Mouse (Mus musculus) kidney, adult 2 months (tissue): Measurements from ENCODE around the gene Krt8. TPM values are rescaled to one million over a fixed set of nuclear protein-coding genes. Genes with fewer than 3 reads are reported as not detected.

Experiments used
- DNase-seq: peaks from one replicate; pipeline ENCODE4 v3.0.0; 2021
- H3K27ac ChIP-seq: fragments of 200-500 bp; 2 replicates; pipeline ENCODE4 v1.5.1; 2012; ENCODE audit warnings: low read depth, low read length, control low read depth, inconsistent platforms; ENCODE audit not compliant: insufficient read depth
- H3K27me3 ChIP-seq: fragments of 200-500 bp; replicated peaks from 2 replicates; pipeline ENCODE4 v1.6.1; 2012; ENCODE audit warnings: mild to moderate bottlenecking, moderate library complexity, low read length, inconsistent platforms; ENCODE audit not compliant: control insufficient read depth, insufficient read depth
- H3K36me3 ChIP-seq: fragments of 200-500 bp; 2 replicates; pipeline ENCODE4 v1.6.1; 2012; ENCODE audit warnings: mild to moderate bottlenecking, moderate library complexity, low read length, inconsistent platforms; ENCODE audit not compliant: control insufficient read depth, insufficient read depth
- H3K4me1 ChIP-seq: fragments of 200-500 bp; 2 replicates; pipeline ENCODE4 v1.6.1; 2011; ENCODE audit warnings: low read length; ENCODE audit not compliant: control insufficient read depth, insufficient read depth
- H3K4me3 ChIP-seq: fragments of 200-500 bp; 2 replicates; pipeline ENCODE4 v1.5.1; 2011; ENCODE audit warnings: mild to moderate bottlenecking, low read depth, low read length, control low read depth; ENCODE audit not compliant: insufficient read depth
- CTCF ChIP-seq: fragments of 200-500 bp; conservative IDR thresholded peaks from 2 replicates; pipeline ENCODE4 v1.5.1; 2011; ENCODE audit warnings: low read depth, mild to moderate bottlenecking, control low read depth, low read length, moderate library complexity, mixed read lengths; ENCODE audit not compliant: insufficient read depth, insufficient read length
- POLR2A ChIP-seq: fragments of 200-500 bp; IDR thresholded peaks from one replicate; pipeline ENCODE4 v1.6.1; 2011; ENCODE audit warnings: low read depth, low read length, control low read depth
- WGBS: fragments of 180-500 bp; shearing (Covaris S2); methylation state at CpG from one replicate; pipeline ENCODE4 v1.1.7; 2018; 5-methylcytosine and 5-hydroxymethylcytosine counted together
- polyA plus RNA-seq: library from polyadenylated mRNA; depleted of rRNA; stranded (reverse); fragments of >200 nt; gene quantifications from 2 replicates; pipeline ENCODE4 v1.2.3, GENCODE M21; 2012

The Krt8 gene
- polyA plus RNA-seq, 1 experiment = 82.8 TPM

GRCm38 (mm10) chr15:101974083-101974845 lies 30.0 kb downstream of the Krt8 start:
- 58% methylated on average over 16 of the region's 16 CpGs for WGBS
- peak; percentile 12 for DNase-seq
- no peak overlapping the region for H3K27ac ChIP-seq

GRCm38 (mm10) chr15:101973414-101974077 lies 30.7 kb downstream of the Krt8 start:
- peaks cover 23% of the 10 kb centered on the region for H3K4me1 ChIP-seq
- DNase-seq = peak; percentile 95
- no peak overlapping the region for H3K27ac ChIP-seq

More at GRCm38 (mm10) chr15:101974083-101974845, 30.0 kb downstream of the Krt8 start:
- H3K27me3 ChIP-seq = no peaks in the 10 kb centered on the region
- no peak for TF ChIP-seq CTCF
- TF ChIP-seq POLR2A = no peak
- H3K4me3 ChIP-seq = no peak overlapping the region
- no peaks in the 10 kb centered on the region for H3K36me3 ChIP-seq
- peaks cover 23% of the 10 kb centered on the region for H3K4me1 ChIP-seq

GRCm38 (mm10) chr15:101970536-101970935 lies 33.7 kb downstream of the Krt8 start:
- Histone ChIP-seq H3K4me1 (no peaks in the 10 kb centered on the region), H3K27me3 (no peaks in the 10 kb centered on the region), H3K27ac (no peak overlapping the region), H3K36me3 (no peaks in the 10 kb centered on the region), H3K4me3 (no peak overlapping the region)
- TF ChIP-seq POLR2A = no peak
- peak; percentile 83 for TF ChIP-seq CTCF
- DNase-seq = peak; percentile 55
- 21% methylated on average over 3 of the region's 6 CpGs for WGBS

More at GRCm38 (mm10) chr15:101973414-101974077, 30.7 kb downstream of the Krt8 start:
- peak; percentile 98 for TF ChIP-seq CTCF
- no peak for TF ChIP-seq POLR2A
- no peaks in the 10 kb centered on the region for H3K27me3 ChIP-seq
- H3K4me3 ChIP-seq = no peak overlapping the region
- H3K36me3 ChIP-seq = no peaks in the 10 kb centered on the region
- 14% methylated on average over 15 of the region's 15 CpGs for WGBS

- H3K4me1 ChIP-seq = no peaks in the 10 kb centered on the region
- DNase-seq = peak; percentile 16
- no peak overlapping the region for H3K27ac ChIP-seq
- WGBS = 72% methylated on average over 8 of the region's 8 CpGs
- no peaks in the 10 kb centered on the region for H3K36me3 ChIP-seq
- no peak overlapping the region for H3K4me3 ChIP-seq
- TF ChIP-seq CTCF (no peak), POLR2A (no peak)
- no peaks in the 10 kb centered on the region for H3K27me3 ChIP-seq
Measured at GRCm38 (mm10) chr15:101966808-101967207, 37.5 kb downstream of the Krt8 start.

- Histone ChIP-seq H3K27ac (no peak overlapping the region), H3K36me3 (no peaks in the 10 kb centered on the region), H3K4me1 (no peaks in the 10 kb centered on the region), H3K4me3 (no peak overlapping the region), H3K27me3 (no peaks in the 10 kb centered on the region)
- no peak for TF ChIP-seq CTCF
- no peak for TF ChIP-seq POLR2A
- DNase-seq = no peak
- 84% methylated on average over 3 of the region's 3 CpGs for WGBS
Measured at GRCm38 (mm10) chr15:101958891-101959290, 45.4 kb downstream of the Krt8 start.

- H3K36me3 ChIP-seq = no peaks in the 10 kb centered on the region
- no peaks in the 10 kb centered on the region for H3K4me1 ChIP-seq
- no peak within 1 kb of the TSS for H3K27ac ChIP-seq
- H3K4me3 ChIP-seq = no peak within 1 kb of the TSS
- 86% methylated on average over 9 of the region's 9 CpGs for WGBS
- DNase-seq = no peak
- TF ChIP-seq POLR2A (no peak), CTCF (no peak)
- no peaks in the 10 kb centered on the region for H3K27me3 ChIP-seq
Measured at GRCm38 (mm10) chr15:101954187-101954586, 50.1 kb downstream of the Krt8 start, which contains the start of gene Krt78. Gene Krt78, minus strand, starts transcription at chr15:101954287.
